30 mouse cellular contexts compared by ENCODE assay signal in genomic region chr10:24340551-24341213, GRCm38 (mm10).
DNase-seq lines count a peak whose midpoint lies in the region; ATAC-seq and TF ChIP-seq lines count a peak whose summit lies in the region.
"Had no signal": no experiment of that assay in that cellular context is flagged by ENCODE, and none has a peak within 500 bp of the region (broad histone marks: within the 10 kb centered on the region; RNA-seq: fewer than 3 reads in every experiment).

No protein-coding gene starts in this region.

- H3K27ac ChIP-seq in heart, embryonic 13.5 days (replicated peaks): peak overlapping the region; percentile 2; the same call in 1 of the 2 replicates
- H3K27ac ChIP-seq in heart, embryonic 11.5 days (ENCODE audit: low read depth, low read length): no peak overlapping the region
- H3K27ac ChIP-seq in embryonic facial prominence, embryonic 12.5 days: peak overlapping the region; percentile 77
- H3K27ac ChIP-seq in limb, embryonic 14.5 days (replicated peaks; ENCODE audit: low read depth, low read length): peak overlapping the region; percentile 67
- H3K27ac ChIP-seq: heart, adult 2 months; heart, embryonic 15.5 days; kidney, postnatal 0 days; liver, embryonic 14.5 days; neural tube, embryonic 12.5 days; stomach, embryonic 15.5 days had no signal

- no peak overlapping the region for H3K4me3 ChIP-seq in heart, embryonic 13.5 days
- H3K4me3 ChIP-seq in heart, embryonic 11.5 days (ENCODE audit: low read depth, low read length): no peak overlapping the region
- no peak overlapping the region for H3K4me3 ChIP-seq in embryonic facial prominence, embryonic 12.5 days
- H3K4me3 ChIP-seq in limb, embryonic 14.5 days (replicated peaks; ENCODE audit: low read length): no peak overlapping the region
- H3K4me3 ChIP-seq: heart, adult 2 months; heart, embryonic 15.5 days; myocyte; neural tube, embryonic 12.5 days; stomach, embryonic 15.5 days had no signal

- ATAC-seq in heart, embryonic 13.5 days (ENCODE audit: extremely low read depth, insufficient number of reproducible peaks, low FRiP score, low TSS enrichment): no peak
- ATAC-seq in heart, embryonic 11.5 days (replicated peaks; ENCODE audit: insufficient number of reproducible peaks, low FRiP score, low TSS enrichment): no peak
- 0 out of 2 replicates have a peak, but pooled peaks have one; percentile 35 for ATAC-seq in embryonic facial prominence, embryonic 12.5 days (ENCODE audit: insufficient number of reproducible peaks, insufficient read depth, low FRiP score, low TSS enrichment)
- ATAC-seq in limb, embryonic 14.5 days (ENCODE audit: low FRiP score, low read depth): peak; percentile 68
- ATAC-seq: forebrain, embryonic 14.5 days; intestine, embryonic 16.5 days; Patski had no signal

- H3K9ac ChIP-seq in heart, embryonic 13.5 days: no peak overlapping the region
- no peak overlapping the region for H3K9ac ChIP-seq in heart, embryonic 11.5 days (ENCODE audit: low read depth, low read length)
- H3K9ac ChIP-seq in embryonic facial prominence, embryonic 12.5 days: no peak overlapping the region
- no peak overlapping the region for H3K9ac ChIP-seq in limb, embryonic 14.5 days (ENCODE audit: low read depth, low read length, severe bottlenecking)
- H3K9ac ChIP-seq: heart, embryonic 15.5 days; liver, embryonic 14.5 days; lung, embryonic 14.5 days; neural tube, embryonic 12.5 days; stomach, embryonic 15.5 days had no signal

- no peaks in the 10 kb centered on the region for H3K36me3 ChIP-seq in heart, embryonic 13.5 days
- H3K36me3 ChIP-seq in heart, embryonic 11.5 days (ENCODE audit: control insufficient read depth, insufficient read depth, low read length): no peaks in the 10 kb centered on the region
- no peaks in the 10 kb centered on the region for H3K36me3 ChIP-seq in embryonic facial prominence, embryonic 12.5 days
- H3K36me3 ChIP-seq in limb, embryonic 14.5 days (ENCODE audit: control insufficient read depth, insufficient read depth, low read length): no peaks in the 10 kb centered on the region
- H3K36me3 ChIP-seq: G1E; heart, embryonic 15.5 days; neural tube, embryonic 12.5 days; stomach, embryonic 15.5 days had no signal

- no peak overlapping the region for H3K4me2 ChIP-seq in heart, embryonic 13.5 days
- H3K4me2 ChIP-seq in heart, embryonic 11.5 days: no peak overlapping the region
- H3K4me2 ChIP-seq in embryonic facial prominence, embryonic 12.5 days (replicated peaks): no peak overlapping the region
- 0 out of 2 replicates have a peak overlapping the region, but pooled peaks have one; percentile 15 for H3K4me2 ChIP-seq in limb, embryonic 14.5 days (replicated peaks; ENCODE audit: low read depth, low read length, severe bottlenecking)
- H3K4me2 ChIP-seq: heart, embryonic 15.5 days; lung, embryonic 14.5 days; midbrain, embryonic 11.5 days; neural tube, embryonic 12.5 days; stomach, embryonic 15.5 days had no signal

- TF ChIP-seq POLR2A in limb, embryonic 14.5 days (IDR thresholded peaks at IDR 0.05; ENCODE audit: borderline replicate concordance, extremely low read depth, insufficient read depth, insufficient read length): no peak

- no peaks in the 10 kb centered on the region; the same call in 1 of the 2 replicates for H3K4me1 ChIP-seq in heart, embryonic 13.5 days
- no peaks in the 10 kb centered on the region for H3K4me1 ChIP-seq in heart, embryonic 11.5 days (ENCODE audit: control insufficient read depth, insufficient read depth, low read length)
- peaks cover 25% of the 10 kb centered on the region for H3K4me1 ChIP-seq in embryonic facial prominence, embryonic 12.5 days
- H3K4me1 ChIP-seq in limb, embryonic 14.5 days (ENCODE audit: control insufficient read depth, insufficient read depth, low read length): peaks cover 24% of the 10 kb centered on the region
- H3K4me1 ChIP-seq: heart, embryonic 15.5 days; neural tube, embryonic 12.5 days; stomach, embryonic 15.5 days had no signal

- no peaks in the 10 kb centered on the region for H3K27me3 ChIP-seq in heart, embryonic 13.5 days (replicated peaks)
- H3K27me3 ChIP-seq in heart, embryonic 11.5 days (ENCODE audit: control insufficient read depth, insufficient read depth, low read length): no peaks in the 10 kb centered on the region
- no peaks in the 10 kb centered on the region for H3K27me3 ChIP-seq in embryonic facial prominence, embryonic 12.5 days
- H3K27me3 ChIP-seq in limb, embryonic 14.5 days (ENCODE audit: control insufficient read depth, insufficient read depth, low read length): no peaks in the 10 kb centered on the region
- H3K27me3 ChIP-seq: heart, embryonic 15.5 days; neural tube, embryonic 12.5 days; Patski; stomach, embryonic 15.5 days had no signal

- peak; percentile 41 for DNase-seq in forelimb bud, embryonic 11.5 days (ENCODE audit: low read depth, low spot score)
- peak; percentile 73 for DNase-seq in limb, embryonic 14.5 days (ENCODE audit: low spot score)
- DNase-seq in adrenal gland, postnatal 10 days: no peak
- no peak for DNase-seq in adrenal gland, postnatal 14 days
- DNase-seq in ovary, adult 18-20 months (ENCODE audit: low spot score): no peak
- DNase-seq: cerebellum, adult 2 months; cerebellum, postnatal 14 days; heart, adult 2 months; kidney, adult 8-10 months; kidney, postnatal 4 days; layer of hippocampus, postnatal 36 days; left cerebral cortex, postnatal 4 days; lung, embryonic 14.5 days; lung, postnatal 14 days; retina, postnatal 1 day; right cerebral cortex, postnatal 14 days had no signal

- no peaks in the 10 kb centered on the region for H3K9me3 ChIP-seq in heart, embryonic 13.5 days
- no peaks in the 10 kb centered on the region for H3K9me3 ChIP-seq in heart, embryonic 11.5 days (replicated peaks; ENCODE audit: control insufficient read depth, low read length)
- no peaks in the 10 kb centered on the region for H3K9me3 ChIP-seq in embryonic facial prominence, embryonic 12.5 days
- no peaks in the 10 kb centered on the region for H3K9me3 ChIP-seq in limb, embryonic 14.5 days (ENCODE audit: control insufficient read depth, low read length)
- H3K9me3 ChIP-seq: G1E; heart, embryonic 15.5 days; neural tube, embryonic 12.5 days; stomach, embryonic 15.5 days had no signal

- WGBS in heart, embryonic 13.5 days: 78% methylated on average over 1 of the region's 1 CpGs
- WGBS in heart, embryonic 11.5 days (ENCODE audit: insufficient replicate concordance): 73% methylated on average over 1 of the region's 1 CpGs
- 22% methylated on average over 1 of the region's 1 CpGs for WGBS in embryonic facial prominence, embryonic 12.5 days
- 17% methylated on average over 1 of the region's 1 CpGs for WGBS in limb, embryonic 14.5 days

Comparison
In these comparisons a context has a peak if more than half of its experiments do, and no peak if none do; other contexts are left out.
1. ATAC-seq: peak in embryonic facial prominence, embryonic 12.5 days (single experiment) and limb, embryonic 14.5 days (single experiment); none in heart, embryonic 13.5 days (single experiment) and heart, embryonic 11.5 days (single experiment).
2. DNase-seq: peak in forelimb bud, embryonic 11.5 days (single experiment) and limb, embryonic 14.5 days (single experiment); none in adrenal gland, postnatal 10 days (single experiment), adrenal gland, postnatal 14 days (single experiment) and ovary, adult 18-20 months (single experiment).